Mouse (Mus musculus): ENCODE results near the gene Mtf1.
A peak's percentile ranks its signal among the peaks of the same experiment; 100 is the strongest.

Mtf1 gene

DNA sequence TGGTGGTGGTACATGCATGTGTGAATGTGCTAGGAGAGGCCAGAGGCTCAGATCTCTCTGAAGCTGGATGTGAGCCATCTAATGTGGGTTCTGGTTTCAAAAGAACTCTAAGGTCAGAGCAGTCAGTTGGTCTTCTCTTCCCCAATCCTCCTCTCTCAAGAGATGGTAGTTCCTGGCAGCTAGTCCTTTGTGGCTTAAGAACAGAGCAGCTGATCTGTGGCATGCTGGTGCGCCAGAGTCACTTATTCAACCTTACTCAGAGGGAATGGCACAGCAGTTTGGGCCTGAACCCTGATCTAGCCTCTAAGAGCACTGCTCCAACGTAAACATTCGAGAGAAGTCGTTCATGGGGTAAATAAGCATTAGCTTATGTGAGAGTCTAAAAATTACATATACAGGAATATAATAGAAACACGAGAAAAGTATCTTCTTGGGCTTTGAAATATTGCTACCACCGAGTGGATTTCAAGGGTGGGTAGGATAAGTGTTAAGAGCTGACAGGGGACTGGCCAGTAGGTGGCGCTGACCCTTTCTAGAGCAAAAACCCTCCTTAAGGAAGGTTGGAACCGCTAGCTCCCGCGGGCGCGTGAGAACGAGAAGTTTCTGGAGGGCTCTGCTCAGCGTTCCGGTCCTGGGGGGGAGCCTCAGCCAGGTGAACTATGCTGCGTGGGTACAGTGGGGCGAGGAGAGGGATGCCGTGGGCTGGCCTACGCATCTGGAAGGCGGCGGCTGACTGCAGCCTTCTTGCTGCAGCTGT lies at the start of gene Mtf1:
Gene Mtf1, plus strand, starts transcription at position 553 of the 757 bp plus-strand sequence.
- peak; percentile 89 for DNase-seq (ENCODE audit: low spot score in 2 of 2)

- DNase-seq (ENCODE audit: low spot score in 2 of 2): no peak
These were observed 49.4 kb upstream of the Mtf1 start for GRCm38 (mm10) chr4:124752281-124753199.

DNA sequence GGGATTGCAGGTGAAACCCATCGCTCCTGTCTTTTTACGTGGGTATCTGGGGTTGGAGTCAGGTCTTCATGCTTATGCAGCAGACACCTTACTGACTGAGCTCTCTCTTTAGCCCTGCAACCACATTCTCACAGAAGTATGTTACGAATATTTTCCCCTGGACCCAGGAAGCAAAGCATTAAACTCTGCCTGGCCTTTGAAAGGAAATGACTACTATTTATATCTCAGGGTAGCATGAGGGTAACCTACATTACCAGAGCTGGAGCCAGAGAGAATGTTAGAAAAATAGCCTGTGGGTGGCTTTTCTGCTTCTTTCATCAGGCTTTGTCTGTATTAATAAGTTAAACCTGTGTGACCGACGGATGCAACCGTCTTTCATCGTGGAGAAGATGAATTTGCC lies 46.4 kb upstream of the Mtf1 start:
- DNase-seq (ENCODE audit: low spot score in 2 of 2): no peak

- DNase-seq (ENCODE audit: low spot score in 2 of 2): no peak
These were observed 42.5 kb upstream of the Mtf1 start for GRCm38 (mm10) chr4:124759305-124759811.

GRCm38 (mm10) chr4:124761201-124761600 lies 40.7 kb upstream of the Mtf1 start:
- DNase-seq (ENCODE audit: low spot score in 2 of 2): no peak

GRCm38 (mm10) chr4:124762858-124763452 lies 38.9 kb upstream of the Mtf1 start:
- DNase-seq (ENCODE audit: low spot score in 2 of 2): no peak

- DNase-seq (ENCODE audit: low spot score in 2 of 2): peak; percentile 57 to 59
These were observed 35.9 kb upstream of the Mtf1 start for GRCm38 (mm10) chr4:124765802-124766565.

DNA sequence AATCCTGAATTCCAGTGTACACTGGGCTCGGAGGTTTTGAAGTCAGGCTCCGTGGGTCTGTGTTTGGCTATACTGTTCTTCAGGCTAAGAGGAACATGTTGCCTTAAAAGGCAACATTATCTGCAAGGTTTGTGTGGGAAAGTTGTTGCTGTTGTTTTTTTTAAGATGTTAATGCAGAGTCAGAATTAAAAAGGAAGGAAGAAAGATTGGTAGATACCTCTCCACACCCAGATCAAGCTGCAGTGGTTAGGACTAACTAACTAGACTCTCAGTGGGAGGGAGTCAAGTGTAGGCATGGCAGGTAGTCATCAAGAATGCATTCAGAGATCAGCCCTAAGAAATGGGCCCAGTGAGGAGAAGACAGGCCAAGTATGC lies 35.4 kb upstream of the Mtf1 start:
- DNase-seq (ENCODE audit: low spot score in 2 of 2): no peak

GRCm38 (mm10) chr4:124768963-124769591 lies 32.8 kb upstream of the Mtf1 start:
- no peak for DNase-seq (ENCODE audit: low spot score in 2 of 2)

DNA sequence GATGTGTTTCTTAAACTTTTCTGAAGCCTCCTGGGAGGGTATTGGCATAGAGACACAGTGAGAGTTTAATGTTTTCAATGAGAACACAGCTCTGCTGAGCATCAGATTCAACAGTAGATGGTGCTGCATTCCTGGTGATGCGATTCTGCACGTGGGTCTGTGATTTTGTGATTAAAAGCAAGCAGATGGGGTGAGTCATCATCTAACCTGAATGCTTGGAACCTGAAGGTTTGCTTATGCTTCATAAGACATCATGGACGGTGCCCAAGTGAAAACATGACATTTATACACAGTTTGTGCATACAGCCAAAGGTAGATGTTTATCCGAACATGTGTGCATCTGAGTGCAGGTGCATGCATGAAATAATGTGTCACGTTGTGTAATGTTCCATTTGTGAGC lies 31.3 kb upstream of the Mtf1 start:
- DNase-seq (ENCODE audit: low spot score in 2 of 2): peak; percentile 56 to 57

- no peak for DNase-seq (ENCODE audit: low spot score in 2 of 2)
These were observed 29.8 kb upstream of the Mtf1 start for GRCm38 (mm10) chr4:124772125-124772524.

GRCm38 (mm10) chr4:124773449-124773848 lies 28.5 kb upstream of the Mtf1 start:
- no peak for DNase-seq (ENCODE audit: low spot score in 2 of 2)

DNA sequence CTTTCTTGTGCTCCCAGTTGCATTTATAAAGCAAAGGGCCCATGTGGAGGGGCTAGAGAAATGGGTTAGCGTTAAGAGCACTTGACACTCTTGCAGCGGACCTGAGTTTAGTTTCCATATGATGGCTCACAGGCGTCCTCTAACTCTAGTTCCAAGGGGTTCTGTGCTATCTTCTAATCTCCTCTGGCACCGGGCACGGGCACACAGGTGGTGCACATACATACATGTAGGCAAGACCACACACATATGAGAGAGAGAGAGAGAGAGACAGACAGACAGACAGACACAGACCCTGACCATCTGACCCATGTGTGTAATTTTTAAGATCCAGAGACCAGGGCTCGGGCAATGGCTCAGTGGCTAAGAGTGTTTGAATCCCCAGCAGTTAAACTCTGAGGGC lies 27.9 kb upstream of the Mtf1 start:
- no peak for DNase-seq (ENCODE audit: low spot score in 2 of 2)

DNA sequence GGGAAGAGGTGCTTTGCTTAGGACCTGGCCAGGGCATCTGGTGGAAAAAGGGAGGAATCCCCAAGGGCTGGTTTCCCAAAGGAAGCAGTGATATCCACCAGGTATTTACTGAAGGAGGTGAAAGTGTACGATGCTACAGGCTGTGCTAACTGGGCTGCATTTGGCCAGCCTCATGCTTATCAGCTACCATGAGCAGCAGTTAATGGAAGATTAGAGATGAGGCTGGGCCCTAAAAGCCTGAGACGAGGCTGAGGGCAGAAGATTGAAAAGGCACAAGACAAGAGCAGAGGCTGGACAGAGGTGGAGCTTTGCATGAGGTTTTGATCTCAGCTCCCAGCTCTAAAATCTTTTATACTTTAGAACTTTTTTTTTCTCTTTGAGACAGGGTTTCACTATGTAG lies 27.5 kb upstream of the Mtf1 start:
- no peak for DNase-seq (ENCODE audit: low spot score in 2 of 2)

DNA sequence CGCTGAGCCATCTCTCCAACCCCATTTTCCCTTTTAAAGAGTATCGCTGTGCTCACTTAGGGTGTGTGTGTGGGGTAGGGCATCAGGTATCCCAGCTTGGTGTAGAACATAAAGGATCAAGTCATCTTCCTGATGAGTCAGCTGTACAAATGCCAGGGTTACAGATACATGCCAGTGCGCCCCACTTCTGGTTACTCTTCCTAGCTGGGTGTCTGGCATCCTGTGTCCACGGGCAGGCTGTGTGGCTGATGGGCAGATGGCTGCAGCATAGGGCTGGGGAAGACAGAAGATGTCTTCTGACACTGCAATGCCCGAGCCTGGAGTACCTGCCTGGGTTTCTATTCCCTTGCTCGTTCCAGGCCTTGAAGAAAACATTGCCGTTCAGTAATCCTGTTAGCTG lies 20.5 kb upstream of the Mtf1 start:
- DNase-seq (ENCODE audit: low spot score in 2 of 2): no peak

- no peak for DNase-seq (ENCODE audit: low spot score in 2 of 2)
These were observed 19.5 kb upstream of the Mtf1 start for GRCm38 (mm10) chr4:124782395-124782794.

DNA sequence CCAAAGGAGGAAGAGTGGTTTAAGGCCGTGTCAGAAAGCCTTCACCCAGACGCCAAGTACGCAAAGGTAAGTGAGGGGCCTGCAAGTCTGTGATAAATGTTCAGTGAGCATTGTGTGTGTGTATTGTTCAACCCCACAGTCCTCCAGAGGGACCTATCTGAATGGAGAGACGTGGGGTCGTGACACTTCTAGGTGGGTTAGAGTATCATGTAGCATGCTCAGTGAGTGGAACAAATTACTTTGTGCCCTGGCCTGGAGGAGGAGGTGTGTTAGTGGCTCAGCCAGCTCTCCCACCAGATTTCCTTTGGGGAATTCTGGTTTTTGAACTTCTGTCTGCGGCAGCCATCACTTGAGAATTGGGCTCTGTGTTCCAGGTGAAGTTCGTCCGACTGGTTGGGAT lies 18.0 kb upstream of the Mtf1 start:
- no peak for DNase-seq (ENCODE audit: low spot score in 2 of 2)

- DNase-seq (ENCODE audit: low spot score in 2 of 2): no peak
These were observed 11.9 kb upstream of the Mtf1 start for GRCm38 (mm10) chr4:124790013-124790412.

DNA sequence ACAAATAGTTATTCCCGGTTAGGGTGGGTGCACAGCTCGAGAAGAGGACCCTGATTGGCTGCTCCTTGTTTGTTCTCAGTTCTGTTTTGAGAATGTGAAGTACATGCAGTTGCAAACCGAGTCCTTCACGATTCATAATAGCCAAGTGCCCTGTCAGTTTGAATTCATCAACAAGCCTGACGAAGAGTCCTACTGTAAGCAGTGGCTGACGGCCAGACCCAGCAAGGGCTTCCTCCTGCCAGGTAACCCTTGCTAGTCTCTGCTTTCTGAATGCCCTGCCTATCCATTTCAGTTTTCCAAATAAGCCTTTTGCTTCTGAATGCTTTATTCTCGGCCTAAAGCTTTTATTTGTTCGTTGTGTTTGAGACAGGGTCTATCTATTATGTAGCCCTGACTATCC lies 9.8 kb upstream of the Mtf1 start:
- no peak for DNase-seq (ENCODE audit: low spot score in 2 of 2)

DNA sequence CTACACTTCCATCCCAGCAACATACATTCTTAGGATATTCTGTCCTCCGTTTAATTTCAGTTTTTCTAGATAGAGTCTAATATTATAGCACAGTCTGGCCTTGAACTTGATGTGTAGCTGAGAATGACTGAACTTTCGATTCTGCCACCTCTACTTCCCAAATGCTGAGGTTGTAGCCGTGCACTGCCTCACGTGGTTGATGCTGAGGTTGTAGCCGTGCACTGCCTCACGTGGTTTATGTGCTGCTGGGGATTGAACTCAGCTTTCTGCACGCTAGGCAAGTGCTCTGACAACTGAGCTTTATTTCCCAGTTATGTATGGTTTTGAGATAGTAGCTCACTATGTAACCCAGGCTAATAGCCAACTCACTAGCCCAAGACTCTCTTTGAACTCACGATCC lies 5.8 kb upstream of the Mtf1 start:
- no peak for DNase-seq (ENCODE audit: low spot score in 2 of 2)

DNA sequence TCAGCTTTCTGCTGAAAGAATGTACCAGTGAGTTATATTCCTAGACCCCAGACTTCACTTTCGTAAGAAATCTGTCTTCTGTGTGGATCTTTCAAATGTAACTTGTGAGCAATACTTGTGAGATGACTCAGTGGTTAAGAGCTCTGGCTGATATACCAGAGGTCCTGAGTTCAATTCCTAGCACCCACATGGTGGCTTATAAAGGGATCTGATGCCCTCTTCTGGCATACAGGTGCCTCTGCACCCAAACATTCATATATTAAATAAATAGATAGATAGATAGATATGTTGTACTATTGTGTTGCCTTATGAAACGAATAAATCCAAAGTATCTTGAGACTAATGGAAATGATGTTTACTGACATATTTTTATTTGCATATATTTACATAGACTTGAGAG lies 5.0 kb upstream of the Mtf1 start:
- DNase-seq (ENCODE audit: low spot score in 2 of 2): no peak
